Mouse (Mus musculus) thymus, postnatal 10 days (tissue): Measurements from ENCODE around the gene Prokr2.
A peak's percentile ranks its signal among the peaks of the same experiment; 100 is the strongest.
"Not testable (repeated sequence)": the region's sequence is repeated elsewhere in the genome, so short reads cannot be mapped to it uniquely, and the experiment has no call there.

Source experiments
- DNase-seq, 2 experiments: peaks; one replicate each; pipeline ENCODE4 v3.0.0; 2021; ENCODE audit warnings: low spot score in 2 of 2

Prokr2 gene

DNA sequence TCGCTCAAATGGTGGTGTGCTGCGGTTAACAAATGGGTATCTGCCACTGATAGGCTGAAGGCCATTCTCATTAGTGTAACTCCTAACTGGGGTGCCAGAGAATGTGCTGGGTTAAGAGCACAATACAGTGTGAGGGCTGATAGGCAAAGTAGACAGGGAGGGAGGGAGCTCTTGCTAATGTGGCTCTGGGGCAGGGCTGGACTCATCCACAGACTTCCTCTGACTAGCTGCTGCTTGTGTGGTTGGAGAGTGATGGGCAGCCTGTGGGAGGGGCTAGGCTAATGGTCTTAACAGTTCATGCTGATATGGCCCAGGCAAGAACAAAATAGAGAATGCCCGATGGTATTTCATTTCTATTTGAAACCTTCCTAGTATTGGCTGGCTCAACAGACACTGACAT is 44.0 kb downstream of the Prokr2 start:
- DNase-seq: no peak

DNA sequence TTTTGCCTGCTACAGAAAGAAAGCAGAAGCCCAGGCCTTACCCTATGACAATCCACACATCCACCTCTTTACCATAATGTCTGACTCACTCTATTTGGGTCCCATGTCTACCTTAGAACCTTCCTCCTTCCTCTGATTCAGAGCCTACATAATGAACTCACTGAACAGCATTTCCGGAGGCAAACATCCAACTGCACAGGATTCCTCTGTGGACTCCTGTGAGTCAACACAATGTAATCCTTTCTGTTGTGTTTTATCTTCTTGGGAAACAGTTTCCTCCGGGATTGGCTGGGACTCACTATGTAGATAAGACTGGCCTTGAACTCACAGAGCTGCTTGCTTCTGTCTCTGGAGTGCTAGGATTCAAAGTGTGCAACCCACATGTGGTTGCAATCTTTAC is 44.9 kb downstream of the Prokr2 start:
- no peak for DNase-seq

DNA sequence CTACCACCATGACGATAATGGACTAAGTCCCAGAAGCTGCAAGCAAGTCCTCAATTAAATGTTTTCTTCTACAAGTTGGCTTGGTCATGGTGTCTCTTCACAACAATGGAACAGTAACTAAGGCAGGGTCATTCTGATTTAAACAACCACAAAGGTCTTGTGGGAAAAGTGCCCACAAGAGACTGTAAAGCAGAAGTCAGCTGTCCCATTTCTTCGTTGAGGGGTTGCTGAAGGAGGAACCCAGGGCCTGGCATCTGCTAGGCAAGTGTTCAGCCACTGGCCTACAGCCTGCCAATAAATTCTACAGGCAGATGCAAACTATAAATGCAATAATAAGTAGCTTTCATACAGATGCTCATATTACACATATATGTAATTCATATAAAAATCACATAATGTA is 48.0 kb downstream of the Prokr2 start:
- DNase-seq: no peak

DNA sequence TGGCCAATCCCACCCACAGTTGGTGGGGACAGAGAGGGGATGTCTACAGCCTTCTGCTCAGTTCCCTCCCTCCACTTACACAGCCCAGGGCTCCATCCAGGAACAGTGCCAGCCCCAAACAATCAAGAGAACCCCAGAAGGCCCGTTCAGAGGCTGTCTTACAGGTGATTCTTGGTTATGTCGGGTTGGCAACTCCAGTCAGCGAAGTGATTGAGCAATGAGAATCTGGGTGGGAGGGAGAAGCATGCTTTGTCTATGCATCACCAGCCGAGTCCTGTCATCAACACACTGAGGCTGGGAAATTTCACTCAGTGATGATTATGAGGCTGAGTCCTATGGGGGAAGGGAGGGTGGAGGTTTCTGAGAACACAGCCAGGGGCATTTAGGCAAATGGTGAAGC is 61.7 kb downstream of the Prokr2 start:
- no peak for DNase-seq

DNA sequence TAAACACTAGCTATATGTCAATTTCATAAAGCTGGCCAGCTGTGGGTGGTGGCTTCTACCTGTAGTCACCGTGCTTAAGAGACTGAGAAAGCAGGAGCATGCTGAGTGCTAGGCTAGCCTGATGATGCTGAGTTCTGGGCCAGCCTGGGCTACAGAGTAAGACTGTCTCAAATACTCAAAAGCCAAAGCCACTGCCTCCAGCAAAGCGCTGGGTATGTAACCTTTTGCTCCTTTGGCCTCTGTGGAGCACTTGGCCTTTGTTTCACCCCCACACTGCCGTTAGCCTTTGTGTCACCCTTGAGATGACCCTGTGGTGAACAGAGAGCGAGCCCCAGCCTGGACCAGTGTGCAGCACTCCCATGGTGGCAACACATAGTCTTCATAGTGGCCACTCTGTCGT is 64.7 kb downstream of the Prokr2 start:
- DNase-seq: no peak

DNA sequence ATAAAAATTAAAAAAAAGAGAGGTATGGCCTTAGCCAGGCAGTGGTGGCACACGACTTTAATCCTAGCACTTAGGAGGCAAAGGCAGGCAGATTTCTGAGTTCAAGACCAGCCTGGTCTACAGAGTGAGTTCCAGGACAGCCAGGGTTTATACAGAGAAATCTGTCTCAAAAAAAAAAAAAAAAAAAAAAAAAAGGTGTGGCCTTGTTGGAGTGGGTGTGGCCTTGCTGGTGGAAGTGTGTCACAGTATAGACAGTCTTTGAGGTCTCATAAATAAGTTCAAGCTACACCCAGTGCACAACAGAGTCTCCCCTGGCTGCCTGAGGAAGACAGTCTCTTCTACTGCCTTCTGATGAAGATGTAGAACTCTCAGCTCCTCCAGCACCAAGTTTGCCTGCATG is 68.1 kb downstream of the Prokr2 start:
- DNase-seq: no peak

DNA sequence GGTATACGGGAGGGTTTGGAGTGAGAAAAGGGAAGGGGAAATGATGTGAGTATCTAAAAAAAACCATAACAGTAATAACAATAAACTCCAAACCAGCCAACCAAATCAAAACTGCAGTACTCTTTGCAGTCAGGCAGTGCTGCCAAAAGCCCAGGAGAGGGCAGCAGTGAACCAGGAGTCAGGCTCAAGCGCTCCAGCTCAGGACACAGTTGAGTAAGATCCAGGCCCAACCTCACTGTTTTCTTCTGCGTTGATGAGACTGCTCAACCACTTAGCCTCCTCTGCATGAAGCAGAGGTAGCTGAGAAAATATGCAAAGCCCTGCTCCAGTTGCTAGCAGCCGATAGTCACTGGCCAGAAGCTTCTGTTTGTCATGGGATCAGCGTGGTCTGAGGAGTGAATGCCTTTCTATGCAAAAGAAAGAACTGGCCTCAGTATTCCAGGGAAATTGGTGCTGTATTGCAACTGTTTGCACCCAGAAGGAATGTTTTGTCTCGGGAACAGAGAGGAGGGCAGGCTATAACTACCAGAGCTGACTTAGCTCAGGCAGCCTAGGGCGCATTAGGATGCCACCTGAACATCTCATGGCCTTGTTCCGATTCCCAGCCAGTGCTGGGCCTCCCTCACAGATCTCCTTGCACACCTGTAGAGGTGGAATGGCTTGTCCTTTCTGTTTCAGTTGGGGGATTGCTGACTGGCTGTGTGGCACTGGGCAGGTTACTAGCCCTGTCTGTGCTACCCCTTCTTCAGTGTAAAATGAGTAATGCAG is 69.0 kb downstream of the Prokr2 start:
- peak; percentile 19 to 67 for DNase-seq

DNA sequence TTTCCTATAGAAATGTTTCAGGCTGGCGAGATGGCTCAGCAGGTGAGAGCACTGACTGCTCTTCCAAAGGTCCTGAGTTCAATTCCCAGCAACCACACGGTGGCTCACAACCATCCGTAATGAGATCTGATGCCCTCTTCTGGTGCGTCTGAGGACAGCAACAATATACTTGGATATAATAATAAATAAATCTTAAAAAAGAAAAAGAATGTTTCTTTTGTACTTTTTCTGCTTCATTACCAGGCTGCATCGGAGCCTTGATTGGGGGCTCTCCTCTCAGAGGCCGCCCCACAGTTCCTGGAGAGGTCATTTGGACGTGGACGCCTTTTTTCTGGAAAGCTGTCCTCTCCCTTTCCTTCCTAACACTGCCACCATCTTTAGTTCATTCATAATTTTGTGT is 71.2 kb downstream of the Prokr2 start:
- not testable (repeated sequence) for DNase-seq

DNA sequence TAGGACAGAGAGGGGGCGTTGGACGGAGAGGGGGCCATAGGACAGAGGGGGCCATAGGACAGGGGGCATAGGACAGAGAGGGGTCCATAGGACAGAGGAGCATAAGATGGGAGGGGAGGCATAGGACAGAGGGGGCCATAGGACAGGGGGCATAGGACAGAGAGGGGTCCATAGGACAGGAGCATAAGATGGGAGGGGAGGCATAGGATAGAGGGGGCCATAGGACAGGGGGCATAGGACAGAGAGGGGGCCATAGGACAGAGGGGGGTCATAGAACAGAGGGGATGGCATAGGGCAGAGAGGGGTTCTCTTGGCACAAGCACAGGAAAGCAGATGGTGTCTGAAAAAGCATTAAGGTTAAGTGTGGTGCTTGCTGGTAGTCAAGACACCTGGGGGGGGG is 71.7 kb downstream of the Prokr2 start:
- no peak for DNase-seq

DNA sequence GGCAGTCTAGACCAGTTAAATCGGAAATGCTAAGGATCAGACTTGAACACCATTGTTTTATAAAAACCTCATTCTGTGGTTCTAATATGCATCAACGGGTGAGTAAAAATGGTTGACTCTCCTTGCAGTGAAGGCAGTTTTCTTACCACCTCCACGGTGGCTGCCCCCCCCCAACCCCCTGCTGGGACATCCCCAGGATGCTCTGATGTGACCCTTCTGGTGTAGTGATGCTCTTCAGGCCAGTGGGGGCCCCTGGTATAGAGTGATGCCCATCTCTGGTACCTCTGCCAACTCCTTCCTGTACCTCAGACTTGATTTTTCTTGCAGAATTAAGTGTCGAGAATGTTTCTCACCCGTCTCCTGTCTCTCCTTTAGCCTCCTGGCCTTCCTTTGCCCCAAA is 72.6 kb downstream of the Prokr2 start:
- DNase-seq: no peak

DNA sequence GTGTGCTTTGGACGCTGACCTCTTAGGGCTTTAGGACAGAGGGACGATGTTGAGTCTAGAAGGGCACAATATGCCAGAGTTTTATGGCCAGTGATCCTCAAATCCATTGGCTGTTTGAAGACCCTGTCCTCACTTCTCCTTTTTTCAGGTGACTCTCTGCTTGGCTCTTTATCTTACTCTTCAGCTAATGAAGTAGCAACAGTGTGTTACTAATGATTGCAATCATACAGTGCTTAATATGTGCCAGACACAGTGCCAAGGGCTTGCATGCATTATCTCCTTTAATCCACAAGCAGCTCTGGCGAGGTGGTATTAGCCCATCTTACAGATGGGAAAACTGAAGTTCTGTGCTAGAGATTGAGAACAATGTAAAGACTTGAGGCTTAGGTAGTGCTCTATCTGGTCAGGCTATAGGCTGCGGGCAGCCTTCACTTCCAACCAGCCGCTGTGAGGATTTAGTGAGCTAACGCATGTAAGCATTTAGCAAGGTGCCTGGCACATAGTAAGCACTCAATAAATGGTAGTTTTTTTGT is 75.8 kb downstream of the Prokr2 start:
- no peak for DNase-seq

DNA sequence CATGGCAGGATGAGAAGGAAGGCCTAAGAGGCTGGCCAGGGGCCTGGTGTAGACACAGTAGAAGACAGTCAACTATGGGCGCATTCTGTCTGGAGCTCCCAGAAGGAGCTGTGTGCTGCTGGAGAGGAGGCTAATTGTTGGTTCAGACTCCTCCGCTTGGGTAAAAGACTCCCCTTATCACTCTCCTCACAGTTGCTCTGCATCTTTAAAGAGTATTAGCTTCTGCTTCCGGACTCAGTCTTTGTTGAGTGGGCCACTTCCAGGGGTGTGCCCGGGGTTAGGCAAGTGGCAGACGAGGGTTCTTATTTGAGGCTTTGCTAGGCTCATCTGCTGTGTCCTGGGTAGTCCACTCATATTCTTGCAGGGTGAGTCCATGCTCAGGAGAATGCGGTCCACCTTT is 76.4 kb downstream of the Prokr2 start:
- no peak for DNase-seq

DNA sequence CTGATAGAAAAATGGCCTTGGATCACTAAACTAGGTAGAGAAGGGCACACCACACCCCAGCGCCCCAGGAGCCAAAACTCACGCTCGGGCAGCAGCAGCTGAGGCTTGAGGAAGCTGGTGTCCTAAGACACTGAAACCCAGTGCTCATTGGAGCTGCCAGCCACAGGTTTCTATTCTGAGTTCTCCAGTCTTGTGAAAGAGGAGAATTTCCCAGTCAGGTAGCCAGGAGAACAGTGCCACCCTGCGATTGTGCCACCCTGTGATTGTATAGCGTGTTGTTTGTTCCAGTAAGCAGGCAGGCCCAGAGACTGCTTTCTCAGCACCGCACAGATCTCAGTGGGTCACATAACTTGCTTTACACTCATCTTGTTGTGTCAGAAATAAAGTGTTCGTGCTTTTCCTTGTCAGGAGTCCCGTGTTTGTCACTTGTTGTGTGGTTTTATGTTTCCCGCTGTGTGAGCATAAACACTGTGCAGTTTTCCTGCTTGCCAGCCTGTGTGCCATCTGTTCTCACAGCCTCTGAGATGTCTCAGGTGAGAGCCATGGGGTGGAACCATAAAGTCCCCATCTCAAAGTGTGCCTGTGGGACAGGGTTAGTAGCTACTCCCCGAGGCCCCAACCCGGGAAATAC is 77.9 kb downstream of the Prokr2 start:
- no peak for DNase-seq

DNA sequence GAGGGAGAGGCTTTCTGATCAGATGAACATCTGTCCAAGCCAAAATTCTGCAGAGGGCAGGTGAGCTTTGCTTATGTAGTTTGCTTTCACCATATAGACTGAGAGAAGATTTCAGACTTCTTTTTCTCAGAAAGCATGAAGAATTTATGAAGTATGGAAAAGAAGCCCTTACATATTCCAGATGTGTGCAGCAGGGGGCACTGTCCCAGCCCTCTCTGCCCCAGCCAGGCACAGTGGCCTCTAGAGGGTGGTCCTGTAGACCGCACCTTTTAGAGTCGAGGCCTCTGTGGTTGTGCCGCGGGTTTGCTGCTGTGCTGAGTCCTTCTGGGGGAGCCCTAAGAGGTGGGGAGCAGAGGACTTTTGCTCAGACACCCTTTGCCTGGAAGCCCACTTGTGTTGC is 79.3 kb downstream of the Prokr2 start:
- DNase-seq: peak in 1 of 2 experiments; percentile 28

DNA sequence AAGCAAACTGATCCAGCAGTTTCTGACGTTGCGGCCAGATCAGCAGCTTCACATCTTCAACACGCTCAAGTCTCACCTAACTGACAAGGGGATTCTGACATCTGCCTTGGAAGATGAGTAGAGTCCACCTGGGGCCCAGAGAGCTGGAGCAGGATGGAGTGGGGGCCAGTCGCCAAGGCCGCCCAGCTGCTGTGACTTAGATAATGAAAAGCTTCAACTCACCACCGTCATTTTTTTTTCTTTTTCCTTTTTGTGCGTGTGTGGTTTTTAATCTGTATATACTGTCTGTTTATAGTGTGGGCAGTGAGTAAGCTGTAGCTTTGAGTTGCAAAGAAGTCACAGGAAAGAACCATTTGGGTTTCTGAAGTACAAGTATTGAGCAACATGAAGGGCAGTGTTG is 80.1 kb downstream of the Prokr2 start:
- DNase-seq: no peak

DNA sequence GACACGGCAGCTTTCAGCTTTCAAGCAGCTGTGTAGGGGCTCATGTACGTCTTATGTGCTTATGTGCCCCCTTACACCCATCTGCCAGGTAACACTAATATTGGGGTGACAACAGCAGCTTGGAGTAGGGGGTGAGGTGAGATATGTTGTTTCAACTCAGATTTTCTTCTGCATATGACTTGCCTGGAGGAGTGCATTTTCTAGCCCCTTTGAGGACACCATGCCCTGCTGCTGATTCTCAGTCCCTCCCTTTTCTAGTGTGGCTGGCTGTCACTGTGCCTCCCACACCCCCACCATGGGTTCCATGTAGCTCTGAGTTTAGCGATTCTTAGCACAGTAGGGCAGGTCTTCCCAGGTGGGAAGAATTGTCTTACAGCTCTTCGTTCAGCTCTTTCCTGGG is 83.8 kb downstream of the Prokr2 start:
- no peak for DNase-seq

DNA sequence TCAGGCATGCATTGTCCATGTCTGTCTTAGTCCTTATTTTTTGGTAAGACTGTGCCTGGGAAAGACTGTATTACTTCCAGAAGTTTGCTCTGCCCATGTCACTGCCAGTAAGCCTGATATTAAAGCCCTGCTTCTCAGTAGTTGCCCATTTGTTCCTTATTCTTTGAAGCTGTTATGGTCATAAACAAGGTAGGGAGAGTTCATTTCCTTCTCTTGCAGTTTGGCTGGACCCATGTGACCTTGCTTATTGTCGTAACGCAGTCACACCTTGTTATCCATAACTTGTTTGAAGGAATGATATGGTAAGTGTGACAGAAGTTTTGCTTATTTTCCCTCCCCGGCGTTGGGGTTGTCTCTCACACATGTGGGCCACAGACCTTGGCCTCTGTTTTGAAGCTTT is 87.0 kb downstream of the Prokr2 start:
- no peak for DNase-seq

DNA sequence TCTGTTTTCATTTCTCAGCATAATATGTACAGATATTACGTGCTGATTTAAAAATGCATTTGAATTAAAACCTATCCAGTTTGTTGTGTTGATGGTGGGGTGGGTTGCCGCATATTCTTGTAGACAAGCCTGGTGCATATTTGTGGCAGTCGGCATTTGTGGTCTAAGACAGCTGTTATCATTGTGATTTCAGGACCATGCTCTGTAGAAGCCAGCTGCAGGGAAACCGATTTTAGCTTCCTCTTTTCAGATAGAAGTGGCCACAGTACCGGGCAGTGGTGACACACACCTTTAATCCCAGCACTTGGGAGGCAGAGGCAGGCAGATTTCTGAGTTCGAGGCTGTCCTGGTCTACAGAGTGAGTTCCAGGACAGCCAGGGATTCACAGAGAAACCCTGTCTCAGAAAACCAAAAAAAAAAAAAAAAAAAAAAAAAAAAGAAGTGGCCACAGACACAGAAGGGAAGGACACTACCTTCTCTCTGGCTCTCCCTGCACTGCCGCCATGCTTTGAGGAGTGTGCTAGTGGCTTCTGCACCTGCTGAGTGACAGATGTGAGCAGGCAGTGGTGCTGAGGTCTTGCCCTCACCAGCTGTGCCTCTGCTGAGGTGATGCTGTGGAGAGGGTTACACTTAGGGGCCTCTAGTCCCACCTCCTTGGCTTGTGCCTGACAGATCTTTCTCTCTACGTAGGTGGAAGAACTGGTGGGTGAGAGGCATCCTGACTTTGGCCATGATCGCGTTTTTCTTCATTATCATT is 91.4 kb downstream of the Prokr2 start:
- peak; percentile 41 to 56 for DNase-seq

DNA sequence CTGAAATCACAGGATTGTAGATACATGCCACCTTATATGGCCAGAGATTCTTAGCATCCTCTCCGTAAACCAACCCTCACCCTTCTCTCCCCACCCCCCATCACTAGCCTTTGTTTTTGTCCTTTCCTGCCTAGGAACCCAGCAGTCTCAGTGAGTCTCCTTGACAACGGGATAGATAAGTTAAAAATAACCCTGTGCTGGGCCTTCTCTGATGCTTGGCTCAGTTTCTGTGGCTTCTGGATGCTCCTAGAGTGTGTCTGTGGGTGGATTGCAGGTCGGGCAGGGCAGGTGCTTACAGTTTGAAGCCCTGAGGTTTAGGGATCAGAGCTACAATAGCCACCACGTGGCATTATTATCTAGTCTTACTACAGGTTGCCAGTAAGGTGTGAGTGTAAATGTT is 93.2 kb downstream of the Prokr2 start:
- no peak for DNase-seq

DNA sequence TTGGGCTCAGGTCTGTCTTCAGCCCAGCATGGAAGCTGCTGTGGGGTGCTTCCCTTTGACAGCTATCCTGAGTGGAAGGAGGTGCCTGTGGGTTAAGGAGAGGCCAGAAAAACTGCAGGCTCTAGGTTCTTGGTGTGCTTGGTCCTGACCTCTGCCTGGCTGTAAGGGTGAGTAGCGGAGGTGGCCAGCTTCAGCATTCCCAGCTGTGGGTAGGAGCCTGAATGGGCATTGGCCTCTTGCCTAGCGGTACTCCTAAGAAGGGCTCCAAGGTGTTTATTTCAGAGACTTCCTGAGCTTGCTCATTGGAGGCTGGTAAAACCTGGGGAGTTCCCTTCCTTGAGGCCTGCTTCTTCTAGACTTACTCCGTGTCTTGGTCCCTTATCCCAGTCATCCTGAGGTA is 94.0 kb downstream of the Prokr2 start:
- DNase-seq: no peak

DNA sequence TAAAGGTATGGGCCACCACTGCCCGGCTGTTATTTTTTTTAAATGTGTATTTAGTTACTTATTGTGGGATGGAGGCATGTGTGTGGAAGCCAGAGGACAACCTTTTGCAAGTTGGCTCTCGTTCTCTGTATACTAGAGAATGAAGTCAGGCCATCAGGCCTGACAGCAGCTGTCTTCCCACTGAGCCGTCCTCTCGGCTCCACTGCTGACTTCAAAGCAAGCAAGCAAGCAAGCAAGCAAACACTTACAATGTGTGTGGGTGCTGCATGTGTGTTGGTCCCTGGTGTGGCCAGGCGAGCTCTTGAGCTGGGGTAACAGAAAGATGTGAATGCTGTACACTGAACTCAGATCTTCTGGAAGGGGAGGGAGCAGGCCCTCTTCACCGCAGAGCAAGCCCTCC is 94.4 kb downstream of the Prokr2 start:
- DNase-seq: no peak

DNA sequence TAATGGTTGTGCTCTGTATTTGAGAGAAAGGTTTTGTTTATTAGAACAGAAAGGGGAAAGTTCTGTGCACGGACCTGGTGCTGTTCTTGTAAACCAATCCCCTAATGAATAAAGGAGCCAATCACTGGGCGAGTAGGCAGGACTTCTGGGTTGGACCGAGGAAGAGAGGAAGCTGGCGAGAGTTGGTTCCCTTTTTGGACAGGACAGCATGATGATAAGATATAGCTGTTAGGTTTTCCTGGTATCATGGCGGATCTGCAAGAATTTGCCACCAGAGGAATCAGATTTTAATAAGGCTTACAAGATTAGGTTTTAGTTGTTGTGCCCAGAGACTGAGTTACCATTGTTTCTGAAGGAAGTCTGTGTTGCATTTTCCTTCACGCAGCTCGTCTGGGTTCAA is 96.0 kb downstream of the Prokr2 start:
- DNase-seq: not testable (repeated sequence)
